Mouse (Mus musculus): ENCODE results near the gene Pym1.
"Not testable (repeated sequence)": the region's sequence is repeated elsewhere in the genome, so short reads cannot be mapped to it uniquely, and the experiment has no call there.

Gene Pym1

GRCm38 (mm10) chr10:128747646-128748251, at the start of gene Pym1:
Gene Pym1, plus strand, starts transcription at chr10:128747889.
- DNase-seq: peak; percentile 87

- DNase-seq: peak; percentile 69
Observed at GRCm38 (mm10) chr10:128699006-128699405, 48.7 kb upstream of the Pym1 start.

- DNase-seq: no peak
Observed at GRCm38 (mm10) chr10:128699611-128700010, 48.1 kb upstream of the Pym1 start.

- DNase-seq: no peak
Observed at GRCm38 (mm10) chr10:128700712-128701111, 47.0 kb upstream of the Pym1 start.

GRCm38 (mm10) chr10:128702328-128703007, 45.2 kb upstream of the Pym1 start:
- DNase-seq: no peak

GRCm38 (mm10) chr10:128703895-128704294, 43.8 kb upstream of the Pym1 start, which contains the start of gene Pmel:
Gene Pmel, plus strand, starts transcription at chr10:128704195.
- no peak for DNase-seq

- DNase-seq: peak; percentile 96
Observed at GRCm38 (mm10) chr10:128704491-128705316, 43.0 kb upstream of the Pym1 start, which contains the start of gene Cdk2. Gene Cdk2, minus strand, starts transcription at chr10:128705031.

GRCm38 (mm10) chr10:128705317-128705693, 42.4 kb upstream of the Pym1 start:
- DNase-seq: no peak

- not testable (repeated sequence) for DNase-seq
Observed at GRCm38 (mm10) chr10:128711318-128711717, 36.4 kb upstream of the Pym1 start.

- no peak for DNase-seq
Observed at GRCm38 (mm10) chr10:128715559-128716537, 31.8 kb upstream of the Pym1 start.

- not testable (repeated sequence) for DNase-seq
Observed at GRCm38 (mm10) chr10:128725466-128725865, 22.2 kb upstream of the Pym1 start.

- DNase-seq: no peak
Observed at GRCm38 (mm10) chr10:128728059-128728458, 19.6 kb upstream of the Pym1 start.

GRCm38 (mm10) chr10:128731002-128731433, 16.7 kb upstream of the Pym1 start:
- DNase-seq: peak; percentile 81

- no peak for DNase-seq
Observed at GRCm38 (mm10) chr10:128731992-128732391, 15.7 kb upstream of the Pym1 start.

- peak; percentile 17 for DNase-seq
Observed at GRCm38 (mm10) chr10:128737435-128737834, 10.3 kb upstream of the Pym1 start.

GRCm38 (mm10) chr10:128740296-128740695, 7.4 kb upstream of the Pym1 start:
- no peak for DNase-seq

- DNase-seq: no peak
Observed at GRCm38 (mm10) chr10:128742616-128743015, 5.1 kb upstream of the Pym1 start.

GRCm38 (mm10) chr10:128743235-128743634, 4.5 kb upstream of the Pym1 start:
- peak; percentile 4 for DNase-seq

GRCm38 (mm10) chr10:128743791-128744191, 3.9 kb upstream of the Pym1 start:
- DNase-seq: peak; percentile 75

GRCm38 (mm10) chr10:128744211-128744610, 3.5 kb upstream of the Pym1 start:
- DNase-seq: no peak

- DNase-seq: peak; percentile 34
Observed at GRCm38 (mm10) chr10:128744680-128745601, 2.7 kb upstream of the Pym1 start, which contains the start of gene Dgka. Gene Dgka, minus strand, starts transcription at chr10:128744855.

Measured in kidney, postnatal 14 days (tissue).